Mouse (Mus musculus) adrenal gland (tissue): Measurements from ENCODE around the gene Cactin.

Experiments
- intact Hi-C: fragments of 180-260 bp; cut with DNase I; formaldehyde crosslinking; loops from one replicate; pipeline ENCODE4 v1.15.1; 2025

Cactin gene

DNA sequence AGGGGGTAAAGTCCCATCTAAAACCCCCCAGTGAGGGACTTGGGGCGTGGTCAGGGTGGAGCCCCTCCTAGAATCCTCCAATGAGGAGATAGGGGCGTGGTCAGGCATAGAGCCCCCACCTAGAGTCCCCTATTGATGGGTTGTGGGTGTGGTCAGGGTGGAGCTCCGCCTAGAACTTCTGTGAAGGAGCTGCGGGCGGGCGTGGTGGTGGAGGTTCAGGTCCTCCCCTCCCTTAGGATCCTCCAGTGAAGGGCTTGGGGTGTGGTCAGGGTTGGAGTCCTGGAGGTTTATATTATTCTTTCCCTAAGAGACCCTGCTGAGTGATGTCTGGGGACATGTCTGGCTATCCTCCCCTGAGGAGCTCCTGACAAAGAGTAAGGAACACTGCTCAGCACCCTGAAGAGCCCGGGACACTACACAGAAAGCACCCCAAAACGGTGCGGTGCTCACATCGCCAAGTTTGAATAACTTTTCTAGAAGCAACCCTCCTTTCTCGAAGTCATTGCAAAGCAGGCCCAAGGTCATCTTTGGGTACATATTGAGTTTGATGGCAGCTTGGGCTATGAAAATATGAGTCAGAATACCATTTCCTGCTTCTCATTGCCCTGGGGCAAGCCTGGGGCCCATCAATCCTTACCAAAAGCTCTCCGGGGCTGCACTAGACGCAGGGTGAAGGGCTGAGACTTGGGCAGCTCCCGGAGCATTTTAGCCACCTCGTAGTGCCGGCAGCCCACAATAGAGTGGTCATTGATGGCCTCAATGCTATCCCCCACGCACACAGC lies 19.8 kb downstream of the Cactin start:
- intact Hi-C loops: loop anchor here (5.0 kb wide), 1 partner anchor 48 kb away; the partner anchor contains the start of genes Pip5k1c and Tjp3

DNA sequence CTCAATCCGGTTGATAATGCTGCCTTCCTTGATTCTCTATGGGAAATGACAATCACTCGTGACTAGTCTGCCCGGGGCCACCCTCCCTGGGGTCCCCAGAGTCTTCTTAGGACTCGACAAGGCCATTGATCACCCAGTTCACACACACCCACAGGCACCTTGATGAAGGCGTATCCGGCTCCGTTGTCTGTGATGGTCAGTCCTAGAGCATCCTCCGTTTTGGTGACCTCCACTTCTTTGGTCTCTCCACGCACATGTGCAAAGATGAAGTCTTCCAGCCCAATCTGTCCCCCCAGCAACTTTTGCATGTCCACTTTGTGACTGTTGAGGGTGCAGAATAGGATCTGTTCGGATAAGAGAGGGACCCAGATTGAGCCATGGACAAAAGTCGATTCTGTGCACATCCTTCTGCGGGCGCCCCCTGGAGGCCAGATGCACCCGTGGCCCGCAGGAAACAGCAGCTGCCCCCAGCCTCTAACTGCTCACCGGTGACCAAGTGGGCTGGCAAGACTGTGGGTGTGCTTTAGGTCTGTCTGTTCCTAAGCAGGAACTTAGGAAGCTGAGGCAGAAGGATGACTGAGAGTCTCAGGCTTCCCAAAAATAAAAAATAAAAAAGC lies 20.5 kb downstream of the Cactin start:
- intact Hi-C loops: loop anchor here (5.0 kb wide), 1 partner anchor 49 kb away; the partner anchor contains the start of genes Pip5k1c and Tjp3

DNA sequence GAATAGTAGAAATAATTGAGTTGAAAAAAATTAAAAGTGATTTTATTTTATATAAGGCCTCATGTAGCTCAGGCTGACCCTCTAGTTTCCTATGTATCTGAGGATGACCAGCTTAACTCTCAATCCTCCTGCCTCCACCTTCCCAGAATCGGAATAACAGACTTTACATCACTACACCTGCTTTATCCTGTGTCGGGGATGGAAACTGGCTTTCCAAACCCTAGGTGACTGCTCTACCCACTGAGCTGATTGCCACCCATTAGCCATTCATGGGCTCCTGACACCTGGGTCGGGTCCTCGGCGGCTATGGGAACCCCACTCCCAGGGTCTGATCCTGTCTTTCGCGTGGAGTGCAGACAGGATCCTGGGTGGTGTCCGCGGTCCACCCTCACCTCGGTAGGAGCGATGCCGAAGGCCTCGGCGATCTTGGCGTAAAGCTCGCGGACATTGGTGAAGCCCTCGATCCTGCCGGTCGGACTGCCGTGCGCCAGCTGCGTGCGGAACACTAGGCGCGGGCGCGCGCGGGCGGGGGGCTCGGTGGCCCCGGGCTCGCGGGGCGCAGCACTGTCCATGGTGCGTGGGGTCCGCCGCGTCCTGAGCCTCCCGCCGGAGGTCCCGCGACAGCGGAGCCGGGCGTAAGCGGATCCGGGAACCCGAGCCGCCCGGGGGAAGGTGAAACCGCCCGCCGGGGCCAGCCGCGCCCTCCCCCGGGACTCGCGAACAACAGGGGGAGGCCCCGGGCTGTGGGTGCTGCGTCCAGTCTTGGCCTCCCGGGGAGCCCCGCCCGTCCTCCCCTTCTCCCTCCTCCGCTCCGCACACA lies 22.0 kb downstream of the Cactin start, which contains the start of gene Gipc3:
Gene Gipc3, minus strand, starts transcription at position 581 of the 820 bp plus-strand sequence.
- intact Hi-C loops: loop anchor here (5.0 kb wide), 1 partner anchor 51 kb away; the partner anchor contains the start of genes Pip5k1c and Tjp3

DNA sequence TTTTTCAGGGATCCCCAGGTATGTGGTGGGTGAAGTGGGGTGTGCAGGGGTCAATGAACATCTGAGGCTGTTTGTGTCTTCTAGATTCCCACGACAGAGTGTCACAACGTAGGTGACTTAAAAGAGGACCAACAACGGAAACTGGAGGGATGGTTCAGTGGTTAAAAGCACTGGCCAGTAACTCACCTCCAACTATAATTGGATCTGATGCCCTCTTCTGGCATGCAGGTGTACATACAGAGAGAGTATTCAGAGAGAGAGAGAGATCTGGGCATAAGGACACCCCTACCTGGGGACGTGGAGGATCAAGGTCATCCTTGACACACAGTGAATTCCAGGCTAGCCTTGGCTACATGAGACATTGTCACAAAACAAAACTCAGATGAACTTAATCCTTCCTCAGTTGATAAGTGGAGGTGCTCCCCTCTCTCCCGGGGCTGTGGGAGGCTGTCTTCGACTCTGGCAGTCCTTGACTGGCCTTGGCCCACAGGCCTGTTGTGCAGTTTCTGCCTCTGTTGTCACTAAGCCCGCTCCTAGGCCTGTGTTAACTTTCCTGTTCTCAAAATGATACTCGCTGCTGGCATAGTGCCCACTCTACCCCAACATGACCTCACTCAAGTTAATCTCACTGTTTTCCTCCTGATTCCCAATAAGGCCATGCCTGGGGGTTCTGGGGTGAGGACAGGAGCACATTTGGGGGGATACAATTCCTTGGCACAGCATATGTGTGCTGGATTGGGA lies 23.7 kb downstream of the Cactin start:
- intact Hi-C loops: loop anchor here (5.0 kb wide), 1 partner anchor 52 kb away; the partner anchor contains the start of genes Pip5k1c and Tjp3

DNA sequence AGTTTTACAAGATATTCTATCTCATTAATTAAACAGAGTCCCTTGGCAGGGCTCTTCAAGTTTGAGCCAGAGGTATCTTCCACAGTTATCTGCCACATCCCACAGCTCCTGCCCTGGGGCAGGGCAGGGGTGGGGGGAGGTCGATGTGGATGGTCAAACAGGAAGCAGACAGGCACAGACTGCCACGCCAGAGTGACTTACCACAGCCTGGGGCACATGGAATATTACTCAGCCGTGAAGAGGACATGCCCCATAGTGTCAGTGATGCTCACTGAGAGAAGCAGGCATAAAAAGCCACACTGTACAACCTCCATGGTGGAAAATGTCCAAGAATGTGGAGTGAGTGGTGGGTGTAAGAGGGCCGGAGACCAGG lies 24.2 kb downstream of the Cactin start:
- intact Hi-C loops: no loop called here

DNA sequence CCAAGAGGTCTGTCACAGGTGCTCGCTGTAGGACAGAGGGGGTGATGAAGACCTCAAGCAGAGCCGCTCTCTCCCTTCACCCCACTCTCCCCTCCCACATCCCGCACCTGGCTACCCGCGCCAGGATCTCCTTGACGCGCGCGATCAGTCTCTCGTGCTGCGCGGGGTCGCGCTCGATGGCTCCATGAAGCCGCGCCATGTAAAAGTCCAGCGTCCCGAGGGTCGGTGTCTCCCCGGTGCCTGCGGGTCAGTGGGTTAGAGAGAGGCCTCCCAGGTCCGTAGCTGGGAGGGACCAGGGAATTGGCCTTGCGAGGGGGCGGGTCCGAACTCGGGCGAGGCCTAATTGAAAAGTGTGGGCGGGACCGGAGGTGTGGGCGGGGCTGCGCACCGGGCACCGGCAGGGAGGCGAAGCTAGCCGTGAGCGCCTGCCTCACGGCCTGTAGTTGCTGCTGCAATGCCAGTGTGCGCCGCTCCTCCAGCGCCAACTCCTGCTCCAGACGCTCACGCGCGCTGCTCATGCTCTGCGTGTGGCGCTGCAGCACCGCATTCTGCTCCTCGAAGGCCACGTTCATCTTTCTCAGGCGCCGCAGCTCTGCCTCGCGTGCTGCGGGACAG lies 25.7 kb downstream of the Cactin start:
- intact Hi-C loops: no loop called here

DNA sequence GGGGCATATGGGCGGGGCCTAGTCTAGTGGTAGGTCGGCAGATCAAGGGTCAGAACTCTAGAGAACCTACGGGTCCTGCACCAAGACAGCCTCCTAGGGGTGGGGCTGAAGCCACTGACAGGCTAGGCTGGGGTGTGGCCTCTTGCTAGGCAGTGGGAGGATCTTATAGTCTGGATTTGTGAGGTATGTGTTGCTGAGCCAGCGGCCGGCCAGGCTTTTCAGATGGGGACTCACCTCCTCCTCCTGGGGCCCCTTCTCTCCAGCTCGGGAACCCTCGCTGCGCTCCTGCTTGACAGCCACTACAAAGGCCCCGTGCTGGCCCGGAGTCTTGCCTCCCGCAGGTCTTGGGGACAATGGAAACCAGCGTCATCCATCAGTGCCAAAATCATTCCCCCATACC lies 28.2 kb downstream of the Cactin start:
- intact Hi-C loops: no loop called here

DNA sequence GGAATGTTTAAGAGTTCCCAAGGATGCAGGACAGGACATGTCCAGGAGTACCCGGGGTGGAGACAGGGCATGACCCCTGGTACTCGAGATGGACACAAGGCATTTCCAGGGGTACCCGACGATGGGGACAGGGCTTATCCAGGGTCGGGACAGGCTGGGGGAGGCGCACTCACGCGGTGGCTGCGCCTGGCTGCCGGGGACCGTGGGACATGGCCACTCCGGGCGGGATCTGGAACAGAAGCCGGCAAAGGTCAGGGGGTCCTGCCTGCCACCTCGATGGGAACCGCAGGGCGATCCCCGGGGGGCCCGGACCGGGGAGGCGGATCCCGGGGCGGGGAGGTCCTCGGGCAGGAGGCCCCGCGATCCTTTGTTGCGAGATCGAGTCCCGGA lies 29.1 kb downstream of the Cactin start:
- intact Hi-C loops: no loop called here

DNA sequence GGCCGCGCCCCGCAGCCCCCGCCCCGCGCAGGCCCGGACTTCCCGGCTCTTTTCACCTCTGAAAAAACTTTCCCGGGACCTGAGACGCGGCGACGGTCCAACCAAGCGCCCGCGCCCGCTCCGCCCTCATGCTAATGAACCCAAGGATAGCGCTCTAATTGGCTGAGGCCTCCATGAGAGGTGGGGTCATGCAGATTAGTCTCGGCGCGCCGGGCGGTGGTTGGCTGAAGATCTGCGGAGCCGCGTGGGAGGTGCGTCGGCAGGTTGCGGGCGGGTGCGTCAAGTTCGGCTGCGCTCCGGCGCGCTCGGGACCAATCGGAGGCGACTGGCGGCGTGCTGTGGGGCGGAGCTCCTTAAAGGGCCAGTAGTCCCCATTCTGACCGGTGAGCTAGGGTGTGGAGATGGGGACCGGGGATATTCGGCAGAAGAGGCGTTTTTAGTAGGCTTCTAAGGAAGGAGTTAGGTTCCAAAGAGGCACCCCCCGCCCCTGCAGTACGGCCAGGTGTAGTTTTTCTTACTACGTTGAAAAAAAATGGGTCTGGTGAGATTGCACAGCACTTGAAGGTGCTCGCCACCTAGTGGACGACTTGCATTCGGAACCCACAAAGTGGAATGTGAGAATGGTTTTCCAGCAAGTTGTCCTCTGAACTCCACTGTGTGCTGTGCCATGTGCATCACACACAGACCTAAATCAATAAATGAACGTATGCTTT lies 29.6 kb downstream of the Cactin start, which contains the start of gene Hmg20b:
Gene Hmg20b, minus strand, starts transcription at position 130 of the 713 bp plus-strand sequence.
- intact Hi-C loops: no loop called here

DNA sequence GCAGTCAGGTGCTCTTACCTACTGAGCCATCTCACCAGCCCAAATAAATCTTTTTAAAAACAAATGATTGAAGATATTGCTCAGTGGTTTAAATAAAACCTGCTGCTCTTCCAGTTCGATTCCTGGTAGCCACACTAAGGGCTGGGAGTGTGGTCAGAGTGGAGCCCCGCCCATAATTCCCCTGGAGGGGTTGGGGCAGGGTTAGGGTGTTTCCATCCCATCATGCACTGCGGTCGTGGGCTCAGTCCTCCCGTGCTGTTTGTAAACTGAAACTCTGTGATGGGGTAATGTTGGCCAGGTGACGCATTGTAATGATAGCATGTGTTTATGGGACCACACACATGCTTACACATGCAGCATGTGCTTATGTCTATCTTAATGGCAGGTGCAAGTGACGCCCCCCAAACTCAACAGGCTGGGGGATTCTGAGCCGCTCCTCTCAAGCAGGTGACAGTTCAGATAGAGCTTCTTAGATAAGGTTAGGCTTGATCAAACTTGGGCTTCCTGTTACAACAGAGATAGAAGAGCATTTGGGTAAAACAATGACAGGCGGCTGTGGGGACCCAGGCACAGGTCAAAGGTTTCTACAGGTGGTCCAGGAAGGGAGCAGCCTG lies 30.9 kb downstream of the Cactin start:
- intact Hi-C loops: no loop called here

DNA sequence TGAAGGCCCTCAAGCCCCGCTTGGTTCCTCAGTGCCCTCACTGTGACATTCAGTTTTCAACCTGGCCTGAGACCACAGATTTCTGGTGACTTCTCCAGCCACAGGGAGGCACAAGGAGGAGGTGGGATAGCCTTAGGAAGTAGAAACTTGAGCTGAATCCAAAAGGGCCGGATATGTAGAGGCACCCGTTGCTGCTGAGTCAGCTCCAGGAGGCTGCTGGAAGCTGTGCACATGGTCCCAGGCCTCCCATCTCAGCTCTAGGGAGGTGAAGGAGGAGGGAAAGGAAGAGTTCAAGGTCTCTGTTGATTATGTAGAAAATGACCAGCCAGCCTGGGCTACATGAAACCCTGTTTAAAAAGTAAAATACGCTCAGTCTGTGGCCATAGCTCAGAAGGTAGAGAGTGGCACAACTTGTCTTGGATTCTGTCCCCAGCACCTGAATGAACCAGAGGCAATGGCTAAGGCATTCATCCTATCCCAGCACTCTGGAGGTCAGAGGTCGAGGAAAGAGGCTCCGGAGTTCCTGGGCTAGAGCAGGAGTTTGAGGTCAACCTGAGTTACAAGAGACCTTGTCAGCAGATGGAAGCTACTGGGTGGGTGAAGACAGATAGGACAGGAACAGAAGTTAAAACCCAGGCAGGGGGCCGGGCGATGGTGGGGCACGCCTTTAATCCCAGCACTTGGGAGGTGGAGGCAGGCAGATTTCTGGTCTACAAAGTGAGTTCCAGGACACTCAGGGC lies 34.0 kb downstream of the Cactin start:
- intact Hi-C loops: no loop called here

DNA sequence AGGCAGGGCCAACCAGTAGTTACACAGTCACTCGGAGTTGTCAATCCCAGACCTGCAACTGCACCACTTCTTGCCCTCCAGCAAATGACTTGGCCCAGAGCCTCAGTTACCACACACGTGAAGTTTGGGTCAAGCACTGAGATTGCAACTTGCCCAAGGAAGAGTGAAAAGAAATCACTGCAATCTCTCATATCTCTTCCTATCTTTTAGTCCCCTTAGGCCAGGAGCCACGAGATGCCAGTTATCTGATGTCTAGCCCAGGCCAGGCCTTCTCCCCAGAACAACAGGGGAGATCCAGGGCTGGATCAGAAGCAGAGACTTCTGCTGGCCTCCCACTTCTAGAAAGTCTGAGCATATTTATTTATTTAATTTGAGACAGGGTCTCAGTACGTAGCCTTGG lies 34.6 kb downstream of the Cactin start:
- intact Hi-C loops: no loop called here

DNA sequence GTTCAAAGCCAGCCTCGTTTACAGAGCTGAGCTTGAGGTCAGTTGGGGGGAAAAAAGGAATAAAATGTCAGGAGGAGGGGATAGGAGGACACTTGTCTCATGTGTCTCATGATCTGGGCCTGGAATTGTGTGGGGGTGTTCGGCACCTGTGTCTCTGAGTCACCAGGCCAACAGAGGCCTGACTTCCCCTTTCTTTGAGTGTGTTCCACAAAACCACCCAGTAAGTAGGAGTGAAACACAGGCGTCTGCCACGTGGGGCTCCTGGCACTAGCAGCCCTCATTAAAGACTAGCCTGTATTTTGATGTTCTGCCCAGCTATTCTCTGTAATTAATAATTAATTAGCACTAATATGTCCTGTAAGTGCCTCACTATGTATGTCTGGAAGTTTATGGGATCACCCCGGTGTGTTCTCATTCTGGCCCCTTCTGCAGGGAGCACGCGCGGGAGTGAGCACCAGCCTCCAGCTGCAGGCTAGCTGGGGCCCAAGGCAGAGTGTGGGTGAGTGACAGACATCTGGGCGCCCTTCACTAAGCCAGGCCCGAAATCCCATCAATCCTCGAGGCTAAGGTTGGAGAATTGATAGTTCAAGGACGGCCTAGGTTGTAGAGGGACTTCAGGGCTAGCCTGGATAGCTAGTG lies 35.6 kb downstream of the Cactin start:
- intact Hi-C loops: no loop called here

DNA sequence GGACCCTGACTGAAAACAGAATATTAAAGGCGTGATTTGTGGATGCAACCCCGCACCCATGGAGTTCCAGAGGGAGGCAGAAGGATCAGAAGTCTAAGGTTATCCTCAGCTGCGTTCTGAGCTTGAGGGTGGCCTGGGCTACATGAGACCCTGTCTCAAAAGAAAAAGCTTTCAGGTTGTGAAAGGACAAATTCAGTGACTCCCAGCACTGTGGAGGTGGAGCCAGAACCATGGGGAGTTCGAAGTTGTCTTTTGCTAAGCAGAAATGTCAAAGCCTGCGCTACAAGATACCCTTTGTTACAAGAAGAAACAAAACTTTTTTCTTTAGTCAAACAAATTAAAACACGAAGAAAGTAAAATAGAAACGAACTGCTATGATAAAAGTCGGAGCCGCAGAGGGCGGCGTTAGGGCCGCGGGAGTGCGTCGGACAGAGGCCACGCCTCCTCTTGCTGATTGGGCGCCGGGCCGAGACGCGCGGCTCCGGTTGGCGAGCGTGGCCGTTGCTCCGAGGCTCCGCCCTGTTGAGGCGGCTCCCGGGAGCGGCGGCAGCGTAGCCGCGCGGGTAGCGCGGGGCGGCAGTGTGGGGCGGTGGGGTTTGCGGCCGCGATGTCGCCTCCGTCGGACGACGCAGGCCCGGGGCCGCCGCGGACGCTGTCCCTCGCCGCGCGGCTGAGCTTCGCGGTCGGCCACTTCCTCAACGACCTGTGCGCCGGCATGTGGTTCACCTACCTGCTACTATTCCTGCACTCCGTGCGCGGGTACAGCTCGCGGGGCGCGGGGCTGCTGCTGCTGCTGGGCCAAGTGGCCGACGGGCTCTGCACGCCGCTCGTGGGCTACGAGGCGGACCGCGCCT lies 36.3 kb downstream of the Cactin start, which contains the start of gene Mfsd12:
Gene Mfsd12, plus strand, starts transcription at position 501 of the 854 bp plus-strand sequence.
- intact Hi-C loops: no loop called here

DNA sequence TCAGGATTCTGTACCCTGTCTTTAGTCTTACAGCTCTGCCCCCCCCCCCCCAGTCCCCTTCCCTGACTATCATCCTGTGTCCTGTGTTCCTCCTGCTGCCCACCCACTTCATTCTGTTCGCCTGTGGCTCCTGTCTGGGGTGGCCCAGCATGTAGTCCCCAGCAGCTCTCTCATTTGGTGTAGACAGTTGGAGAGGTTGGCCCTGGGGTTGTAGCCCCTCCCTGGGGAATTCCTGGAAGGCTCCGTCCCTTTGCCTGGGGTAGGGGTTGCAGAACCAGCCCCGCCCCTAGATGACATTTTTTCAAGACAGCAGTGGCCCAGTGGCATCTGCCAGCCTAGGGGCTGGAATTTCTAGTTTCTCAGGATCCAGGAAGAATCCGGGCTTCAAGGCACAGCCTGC lies 37.3 kb downstream of the Cactin start:
- intact Hi-C loops: no loop called here

DNA sequence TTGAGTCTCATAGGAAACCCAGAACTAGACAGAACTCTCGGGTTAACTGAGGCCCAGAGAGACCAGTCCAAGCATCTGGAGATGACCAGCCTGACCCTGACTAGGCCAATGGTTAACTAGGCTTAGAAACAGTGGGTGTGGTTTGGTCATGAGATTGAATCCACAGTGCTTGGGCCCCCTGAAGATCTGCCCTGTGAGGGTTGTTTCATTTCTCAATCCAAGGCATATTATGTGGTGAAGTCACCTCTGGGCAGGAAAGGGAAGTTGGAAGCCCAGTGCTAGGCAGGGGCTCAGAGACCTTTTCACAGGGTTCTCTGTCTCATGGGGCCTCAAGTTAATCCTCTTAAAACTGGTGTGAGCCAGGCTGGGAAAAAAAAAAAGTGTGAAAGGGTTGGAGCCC lies 37.9 kb downstream of the Cactin start:
- intact Hi-C loops: no loop called here

DNA sequence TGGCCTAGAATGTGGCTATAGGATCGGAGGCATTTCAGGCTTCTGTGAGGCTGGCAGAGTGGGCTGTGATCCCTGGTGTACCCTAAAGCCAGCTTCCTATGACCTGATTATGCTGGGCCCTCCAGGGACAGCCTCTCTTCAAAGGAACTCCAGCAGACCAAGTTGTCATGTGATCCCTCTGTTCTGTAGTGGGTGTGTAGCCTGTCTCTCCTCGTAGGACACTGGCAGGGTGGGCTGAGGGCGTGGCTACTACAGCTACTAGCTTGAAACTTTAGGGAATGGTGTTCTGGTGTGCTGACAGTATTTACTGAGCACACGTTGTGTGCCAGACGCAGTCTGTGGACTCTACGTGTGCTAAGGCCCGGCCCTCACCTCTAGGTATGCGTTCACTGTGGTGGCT lies 39.8 kb downstream of the Cactin start:
- intact Hi-C loops: no loop called here
